Mouse (Mus musculus): Measurements from ENCODE around the gene Olfr1371.
"Not testable (repeated sequence)": the region's sequence is repeated elsewhere in the genome, so short reads cannot be mapped to it uniquely, and the experiment has no call there.

- TF ChIP-seq TCF12 (IDR thresholded peaks at IDR 0.05; ENCODE audit: low read depth, low read length); EP300 (IDR thresholded peaks at IDR 0.05; ENCODE audit: low read depth in 1 of 2, low read length in 2 of 2); ZKSCAN1 (IDR thresholded peaks at IDR 0.05; ENCODE audit: low read depth, low read length); KAT2A (conservative IDR thresholded peaks at IDR 0.05; ENCODE audit: low read depth, low read length); MXI1 (IDR thresholded peaks at IDR 0.05; ENCODE audit: low read depth, low read length); GATA1 (IDR thresholded peaks at IDR 0.05; ENCODE audit: low read depth, low read length); POLR2A (IDR thresholded peaks at IDR 0.05; ENCODE audit: control insufficient read depth in 1 of 2, insufficient read depth in 1 of 2, low read depth in 1 of 2, low read length in 2 of 2, poor library complexity in 1 of 2); MAFK (IDR thresholded peaks at IDR 0.05; ENCODE audit: borderline replicate concordance, low read depth, low read length); MYC (IDR thresholded peaks at IDR 0.05; ENCODE audit: low read depth, low read length); POLR2AphosphoS2 (IDR thresholded peaks at IDR 0.05; ENCODE audit: low read length): not testable (repeated sequence)
- TF ChIP-seq CTCF (IDR thresholded peaks at IDR 0.05 in 2 of 3, conservative IDR thresholded peaks at IDR 0.05 in 1 of 3; ENCODE audit: control insufficient read depth in 1 of 3, insufficient read depth in 1 of 3, low read depth in 2 of 3, low read length in 3 of 3, poor library complexity in 1 of 3, severe bottlenecking in 1 of 3) (peak in 2 of 3 experiments; percentile 6 to 32; a peak in 2 of 6 replicates), ZC3H11A (IDR thresholded peaks at IDR 0.05; ENCODE audit: low read depth, low read length) (peak; percentile 29)
These were observed 33.9 kb downstream of the Olfr1371 start for GRCm38 (mm10) chr11:52179897-52180296.
